Mouse (Mus musculus) midbrain, embryonic 14.5 days (tissue): ENCODE measurements at regions not wholly inside any gene's neighbourhood (a gene's known extent, or its start where the extent isn't known, plus 50 kb on each side); places are given as distances from the start of the nearest gene placed in this dataset.

Experiments
- ATAC-seq: fragments of 200-750 bp; cut with Nextera tagmentation; 2 replicates; pipeline ENCODE4 v1.8.0; 2017; ENCODE audit warnings: moderate number of reproducible peaks, moderate library complexity; ENCODE audit not compliant: low FRiP score, low TSS enrichment
- DNase-seq: peaks from one replicate; pipeline ENCODE4 v3.0.0-alpha.2; 2015
- H3K27ac ChIP-seq: fragments of 300-500 bp; sonication (generic); replicated peaks from 2 replicates; pipeline ENCODE4 v1.5.1; 2014; ENCODE audit warnings: mild to moderate bottlenecking, low read depth, low read length, moderate library complexity
- H3K27me3 ChIP-seq: fragments of 300-500 bp; sonication (generic); 2 replicates; pipeline ENCODE4 v1.6.1; 2014; ENCODE audit warnings: low read length, control low read depth, mixed read lengths; ENCODE audit not compliant: control insufficient read depth, insufficient read depth
- H3K36me3 ChIP-seq: fragments of 300-500 bp; sonication (generic); 2 replicates; pipeline ENCODE4 v1.6.1; 2014; ENCODE audit warnings: low read length, control low read depth; ENCODE audit not compliant: control insufficient read depth, insufficient read depth
- H3K4me1 ChIP-seq: fragments of 300-500 bp; sonication (generic); 2 replicates; pipeline ENCODE4 v1.6.1; 2014; ENCODE audit warnings: mild to moderate bottlenecking, antibody characterized with exemption, low read length, control low read depth; ENCODE audit not compliant: control insufficient read depth, insufficient read depth
- H3K4me2 ChIP-seq: fragments of 300-500 bp; sonication (generic); 2 replicates; pipeline ENCODE4 v1.6.1; 2014; ENCODE audit warnings: mild to moderate bottlenecking, low read length, moderate library complexity
- H3K4me3 ChIP-seq: fragments of 300-500 bp; sonication (generic); replicated peaks from 2 replicates; pipeline ENCODE4 v1.5.1; 2014; ENCODE audit warnings: low read depth, low read length
- H3K9ac ChIP-seq: fragments of 300-500 bp; sonication (generic); replicated peaks from 2 replicates; pipeline ENCODE4 v1.6.1; 2014; ENCODE audit warnings: mild to moderate bottlenecking, low read length, moderate library complexity
- H3K9me3 ChIP-seq: fragments of 300-500 bp; sonication (generic); 2 replicates; pipeline ENCODE4 v1.6.1; 2016; ENCODE audit warnings: low read length, control low read depth, mixed read lengths; ENCODE audit not compliant: control insufficient read depth
- WGBS: fragments of 180-500 bp; shearing (Covaris S2); extraction: QIAGEN DNeasy Blood & Tissue Kit; methylation state at CpG from one replicate; pipeline ENCODE4 v1.1.7; 2014; 5-methylcytosine and 5-hydroxymethylcytosine counted together

DNA sequence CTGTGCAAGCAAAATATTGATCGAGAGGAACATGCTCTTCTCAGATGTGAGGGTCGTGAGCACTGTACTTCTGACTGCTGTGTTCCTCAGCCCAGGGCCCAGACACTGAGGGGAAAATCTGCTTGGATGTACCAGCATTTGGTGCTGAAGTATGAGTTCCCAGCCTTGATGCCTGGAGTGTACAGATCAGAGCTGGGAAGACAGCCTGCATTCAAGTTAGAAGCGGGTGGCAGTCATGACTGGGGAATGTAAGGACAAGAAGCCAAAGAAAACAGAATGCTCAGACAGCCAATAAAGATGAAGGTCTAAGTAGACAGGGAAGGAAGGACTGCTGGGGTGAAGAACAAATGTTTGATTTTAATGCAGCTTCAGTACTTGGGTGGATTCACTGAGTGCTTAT, 148.9 kb downstream of the Lurap1l start:
- no peak for ATAC-seq
- Histone ChIP-seq H3K27ac (no peak overlapping the region), H3K4me1 (no peaks in the 10 kb centered on the region)

DNA sequence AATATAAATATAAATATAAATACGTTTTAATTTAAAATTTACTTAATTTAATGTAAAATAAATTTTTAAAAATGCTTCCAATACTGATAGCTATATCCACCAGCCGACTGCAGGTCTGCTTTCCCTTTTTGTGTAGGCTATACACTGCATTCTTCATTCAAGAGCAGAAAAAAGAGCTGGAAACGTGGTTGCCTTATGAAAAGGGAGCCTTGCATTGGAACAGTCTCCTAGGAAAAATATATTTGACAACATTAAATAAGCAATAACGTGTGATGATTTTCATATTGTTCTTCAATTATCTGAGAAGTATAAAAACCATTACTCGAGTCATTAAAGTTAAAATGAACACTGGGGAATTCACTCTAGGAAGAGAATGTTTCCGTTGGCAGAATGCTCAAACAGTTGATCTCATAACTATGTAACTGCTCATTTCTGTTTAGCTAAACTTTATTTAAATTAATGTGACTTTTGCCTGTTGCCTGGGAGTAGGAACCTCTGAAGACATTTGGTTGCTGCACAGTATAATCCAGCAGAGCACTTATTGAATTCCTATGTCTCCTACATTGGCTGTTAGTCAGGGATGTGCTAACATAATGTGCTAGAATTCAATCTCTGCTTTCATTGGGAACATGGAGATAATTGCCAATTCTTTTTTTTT, 172.0 kb downstream of the Lurap1l start:
- Histone ChIP-seq H3K9ac (no peak overlapping the region), H3K4me1 (no peaks in the 10 kb centered on the region), H3K36me3 (no peaks in the 10 kb centered on the region), H3K4me3 (no peak overlapping the region), H3K27me3 (no peaks in the 10 kb centered on the region), H3K27ac (no peak overlapping the region), H3K4me2 (no peak overlapping the region), H3K9me3 (no peaks in the 10 kb centered on the region)
- 76% methylated on average over 6 of the region's 6 CpGs for WGBS
- ATAC-seq: no peak
- no peak for DNase-seq

More for the DNA sequence above, 148.9 kb downstream of the Lurap1l start:
- 94% methylated on average over 3 of the region's 3 CpGs for WGBS
- no peak overlapping the region for H3K9ac ChIP-seq
- H3K36me3 ChIP-seq: no peaks in the 10 kb centered on the region
- H3K9me3 ChIP-seq: no peaks in the 10 kb centered on the region
- no peak overlapping the region for H3K4me3 ChIP-seq
- no peak for DNase-seq
- H3K27me3 ChIP-seq: no peaks in the 10 kb centered on the region
- H3K4me2 ChIP-seq: no peak overlapping the region

DNA sequence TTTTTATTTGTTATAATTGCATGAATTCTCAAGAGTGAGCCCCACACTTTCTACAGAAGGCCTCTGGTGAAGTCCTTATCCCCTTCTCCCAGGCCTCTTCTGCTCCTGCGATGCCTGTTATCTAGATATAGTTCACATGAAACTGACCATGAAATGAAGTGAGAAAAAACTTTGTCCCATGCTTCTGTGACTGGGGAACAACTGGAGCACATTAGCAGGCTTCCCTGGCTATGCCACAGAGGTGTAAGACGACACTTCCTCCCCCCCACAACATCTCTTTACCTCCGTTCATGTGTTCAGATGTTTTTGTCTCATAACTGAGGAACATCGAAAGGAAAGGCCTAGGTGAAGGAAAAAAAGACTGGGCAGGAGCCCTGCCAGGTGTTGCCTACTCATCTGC, 174.7 kb downstream of the Lurap1l start:
- H3K4me1 ChIP-seq: no peaks in the 10 kb centered on the region
- H3K9me3 ChIP-seq: no peaks in the 10 kb centered on the region
- WGBS: 78% methylated on average over 4 of the region's 4 CpGs
- no peaks in the 10 kb centered on the region for H3K36me3 ChIP-seq
- H3K4me3 ChIP-seq: no peak overlapping the region
- DNase-seq: no peak
- H3K4me2 ChIP-seq: no peak overlapping the region
- ATAC-seq: no peak
- H3K27me3 ChIP-seq: no peaks in the 10 kb centered on the region
- no peak overlapping the region for H3K9ac ChIP-seq
- no peak overlapping the region for H3K27ac ChIP-seq

DNA sequence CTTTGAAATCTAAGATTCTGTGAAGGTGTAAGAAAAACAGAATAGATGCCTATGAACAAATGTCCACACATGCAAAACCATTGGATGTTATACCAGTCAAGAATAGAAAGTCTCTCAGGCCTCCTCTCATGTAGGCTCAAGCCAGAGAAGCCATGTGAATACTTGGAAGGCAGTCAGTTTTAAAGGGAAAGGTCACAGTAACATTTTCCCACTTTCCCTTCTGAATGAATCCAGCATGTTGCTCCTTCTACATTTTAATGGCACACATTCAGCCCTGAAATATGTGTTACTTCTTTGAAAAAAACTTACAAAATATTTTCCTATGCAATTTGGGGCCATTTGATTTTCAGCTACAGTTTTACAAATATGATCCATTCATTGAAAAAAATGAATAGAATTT, 186.1 kb downstream of the Lurap1l start:
- H3K9ac ChIP-seq: no peak overlapping the region

DNA sequence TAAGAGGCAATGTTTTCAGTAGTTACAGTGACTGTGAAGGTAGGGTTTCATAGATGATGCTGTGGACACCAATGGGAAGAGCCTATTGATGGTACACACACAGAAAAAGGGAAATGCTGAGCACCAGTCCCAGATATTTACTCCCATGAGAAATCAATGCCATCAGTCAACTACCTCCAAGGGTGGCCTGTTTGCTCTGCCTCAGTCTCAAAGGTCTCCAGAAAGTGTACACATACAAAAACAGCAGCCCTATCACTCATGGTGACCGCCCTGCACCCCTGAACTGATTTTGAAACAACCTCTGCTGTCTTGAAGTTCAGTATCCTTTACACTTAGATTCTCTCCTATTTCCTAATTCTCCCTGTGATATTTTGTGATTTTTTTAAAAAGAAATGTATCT, 187.2 kb downstream of the Lurap1l start:
- Histone ChIP-seq H3K9me3 (no peaks in the 10 kb centered on the region), H3K4me1 (no peaks in the 10 kb centered on the region), H3K36me3 (no peaks in the 10 kb centered on the region), H3K4me3 (no peak overlapping the region), H3K27ac (no peak overlapping the region), H3K4me2 (no peak overlapping the region), H3K27me3 (no peaks in the 10 kb centered on the region), H3K9ac (no peak overlapping the region)
- WGBS: 89% methylated on average over 1 of the region's 1 CpGs
- DNase-seq (no peak), ATAC-seq (no peak)

More for the DNA sequence above, 186.1 kb downstream of the Lurap1l start:
- DNase-seq (no peak), ATAC-seq (no peak)
- H3K4me2 ChIP-seq: no peak overlapping the region
- H3K27me3 ChIP-seq: no peaks in the 10 kb centered on the region
- H3K4me1 ChIP-seq: no peaks in the 10 kb centered on the region
- H3K4me3 ChIP-seq: no peak overlapping the region
- H3K36me3 ChIP-seq: no peaks in the 10 kb centered on the region
- H3K27ac ChIP-seq: no peak overlapping the region
- no peaks in the 10 kb centered on the region for H3K9me3 ChIP-seq

DNA sequence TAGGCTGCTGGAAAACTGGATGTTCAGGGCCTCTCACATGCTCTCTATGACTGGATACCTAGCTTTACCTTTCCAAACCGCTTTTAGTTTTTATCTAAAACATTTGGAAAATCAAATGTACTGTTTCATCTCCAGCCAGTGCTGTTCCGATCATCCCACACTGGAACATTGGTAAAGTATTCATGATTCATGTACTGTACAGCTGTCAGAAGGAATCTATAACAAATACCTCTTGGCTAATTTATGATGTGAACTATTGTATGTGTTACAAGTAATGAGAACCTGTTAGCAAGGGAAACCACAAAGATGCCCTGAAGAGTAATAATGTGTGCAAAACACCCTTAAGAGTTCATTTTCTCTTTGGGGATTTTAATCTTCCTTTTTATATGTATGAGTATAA, 190.6 kb downstream of the Lurap1l start:
- Histone ChIP-seq H3K27ac (no peak overlapping the region), H3K4me1 (no peaks in the 10 kb centered on the region)
- WGBS: 84% methylated on average over 2 of the region's 2 CpGs

DNA sequence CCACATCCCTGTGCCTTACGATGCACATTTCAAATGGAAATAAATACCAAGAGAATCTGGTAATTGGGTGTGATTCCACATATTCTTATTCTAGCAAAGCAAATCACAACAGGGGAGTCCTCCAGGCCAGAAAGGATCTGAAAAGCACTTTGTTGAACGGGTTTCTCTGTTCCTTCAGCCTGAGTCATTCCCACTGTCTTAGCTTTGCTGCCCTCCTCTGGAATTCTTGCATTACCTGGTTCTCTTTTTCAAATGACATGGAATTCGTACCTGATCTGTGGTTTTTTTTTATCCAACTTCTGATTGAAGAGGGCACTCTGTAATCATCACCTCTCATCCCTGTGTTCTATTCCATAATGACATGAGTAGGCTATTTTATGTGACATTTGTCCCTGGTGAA, 200.9 kb downstream of the Lurap1l start:
- DNase-seq (peak; percentile 59), ATAC-seq (no peak)
- Histone ChIP-seq H3K4me2 (no peak overlapping the region), H3K27me3 (no peaks in the 10 kb centered on the region), H3K9ac (no peak overlapping the region), H3K36me3 (no peaks in the 10 kb centered on the region), H3K9me3 (no peaks in the 10 kb centered on the region), H3K4me1 (no peaks in the 10 kb centered on the region), H3K4me3 (no peak overlapping the region), H3K27ac (no peak overlapping the region)
- 53% methylated on average over 3 of the region's 3 CpGs for WGBS

More for the DNA sequence above, 190.6 kb downstream of the Lurap1l start:
- Histone ChIP-seq H3K9me3 (no peaks in the 10 kb centered on the region), H3K36me3 (no peaks in the 10 kb centered on the region), H3K4me3 (no peak overlapping the region), H3K9ac (no peak overlapping the region), H3K27me3 (no peaks in the 10 kb centered on the region), H3K4me2 (no peak overlapping the region)
- DNase-seq (no peak), ATAC-seq (no peak)

DNA sequence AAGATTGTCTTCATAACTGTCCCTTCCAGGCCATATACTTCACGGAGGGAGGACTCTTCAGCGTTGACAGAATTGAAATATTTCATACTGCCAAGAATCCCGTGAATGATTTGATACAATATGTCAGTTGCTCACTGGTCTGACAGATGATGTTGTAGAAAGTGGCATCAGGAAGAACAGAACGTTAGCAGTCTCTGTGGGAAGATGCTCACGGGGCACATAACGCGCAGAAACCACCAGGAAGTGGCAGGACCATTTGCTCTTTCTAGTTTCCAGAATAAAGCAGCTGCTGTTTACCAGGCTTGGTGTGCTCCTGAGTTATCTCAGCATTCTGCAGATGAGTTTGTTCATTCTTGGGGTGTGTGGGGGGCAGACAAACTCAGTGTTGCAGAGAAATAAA, 206.0 kb downstream of the Lurap1l start:
- 88% methylated on average over 7 of the region's 7 CpGs for WGBS
- no peak overlapping the region for H3K4me2 ChIP-seq
- ATAC-seq: no peak
- H3K27ac ChIP-seq: no peak overlapping the region
- no peaks in the 10 kb centered on the region for H3K36me3 ChIP-seq
- no peaks in the 10 kb centered on the region for H3K9me3 ChIP-seq
- H3K27me3 ChIP-seq: no peaks in the 10 kb centered on the region
- H3K4me3 ChIP-seq: no peak overlapping the region
- H3K9ac ChIP-seq: no peak overlapping the region
- DNase-seq: no peak
- H3K4me1 ChIP-seq: no peaks in the 10 kb centered on the region

DNA sequence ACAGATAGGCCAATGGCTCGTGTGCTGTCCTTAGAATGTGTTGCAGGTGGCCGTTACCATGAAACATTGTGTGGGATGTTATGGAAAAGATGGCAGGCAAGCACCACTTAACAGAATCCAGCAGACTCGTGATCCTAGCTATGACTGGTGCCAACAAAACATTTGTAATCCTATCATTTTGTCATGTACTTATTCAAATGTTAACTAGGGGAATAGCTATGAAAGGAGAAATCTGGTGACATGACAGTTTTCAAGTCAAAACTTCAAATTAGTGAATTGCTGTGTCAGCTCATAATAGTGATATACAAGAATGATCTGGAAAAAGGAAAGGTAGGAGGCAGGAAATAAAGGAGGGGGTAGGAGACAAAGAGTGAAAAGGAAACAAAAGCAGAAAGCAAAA, 213.7 kb downstream of the Lurap1l start:
- H3K27ac ChIP-seq: no peak overlapping the region
- no peaks in the 10 kb centered on the region for H3K27me3 ChIP-seq
- H3K9ac ChIP-seq: no peak overlapping the region
- 29% methylated on average over 3 of the region's 3 CpGs for WGBS
- no peak overlapping the region for H3K4me2 ChIP-seq
- H3K4me3 ChIP-seq: no peak overlapping the region
- no peaks in the 10 kb centered on the region for H3K36me3 ChIP-seq
- H3K9me3 ChIP-seq: no peaks in the 10 kb centered on the region
- ATAC-seq (no peak), DNase-seq (no peak)
- H3K4me1 ChIP-seq: no peaks in the 10 kb centered on the region
